Mouse (Mus musculus) limb, embryonic 14.5 days (tissue): ENCODE measurements at regions not wholly inside any gene's neighbourhood (a gene's known extent, or its start where the extent isn't known, plus 50 kb on each side); places are given as distances from the start of the nearest gene placed in this dataset.
A peak's percentile ranks its signal among the peaks of the same experiment; 100 is the strongest.

Experiments used
- ATAC-seq: fragments of 200-750 bp; cut with Nextera tagmentation; 2 replicates; pipeline ENCODE4 v1.8.0; 2017; ENCODE audit warnings: low read depth, moderate number of reproducible peaks, moderate TSS enrichment; ENCODE audit not compliant: low FRiP score
- DNase-seq: peaks from one replicate; pipeline ENCODE4 v3.0.0-alpha.2; 2015; ENCODE audit warnings: low spot score
- H3K27ac ChIP-seq: fragments of 300-500 bp; sonication (generic); replicated peaks from 2 replicates; pipeline ENCODE4 v1.5.1; 2014; ENCODE audit warnings: low read depth, mild to moderate bottlenecking, low read length, moderate library complexity, mixed read lengths
- H3K27me3 ChIP-seq: fragments of 300-500 bp; sonication (generic); 2 replicates; pipeline ENCODE4 v1.6.1; 2014; ENCODE audit warnings: low read length, mixed read lengths; ENCODE audit not compliant: control insufficient read depth, insufficient read depth
- H3K36me3 ChIP-seq: fragments of 300-500 bp; sonication (generic); 2 replicates; pipeline ENCODE4 v1.6.1; 2014; ENCODE audit warnings: mild to moderate bottlenecking, low read length, moderate library complexity, mixed read lengths; ENCODE audit not compliant: control insufficient read depth, insufficient read depth
- H3K4me1 ChIP-seq: fragments of 300-500 bp; sonication (generic); 2 replicates; pipeline ENCODE4 v1.6.1; 2014; ENCODE audit warnings: antibody characterized with exemption, low read length, mixed read lengths; ENCODE audit not compliant: control insufficient read depth, insufficient read depth
- H3K4me2 ChIP-seq: fragments of 300-500 bp; sonication (generic); replicated peaks from 2 replicates; pipeline ENCODE4 v1.6.1; 2014; ENCODE audit warnings: low read depth, mild to moderate bottlenecking, low read length, moderate library complexity; ENCODE audit not compliant: severe bottlenecking
- H3K4me3 ChIP-seq: fragments of 300-500 bp; sonication (generic); replicated peaks from 2 replicates; pipeline ENCODE4 v1.5.1; 2014; ENCODE audit warnings: low read length
- H3K9ac ChIP-seq: fragments of 300-500 bp; sonication (generic); 2 replicates; pipeline ENCODE4 v1.6.1; 2014; ENCODE audit warnings: mild to moderate bottlenecking, low read depth, low read length, moderate library complexity; ENCODE audit not compliant: severe bottlenecking
- H3K9me3 ChIP-seq: fragments of 300-500 bp; sonication (generic); 2 replicates; pipeline ENCODE4 v1.6.1; 2016; ENCODE audit warnings: low read length; ENCODE audit not compliant: control insufficient read depth
- POLR2A ChIP-seq: fragments of 200-500 bp; IDR thresholded peaks from 2 replicates; pipeline ENCODE4 v1.8.0; 2012; ENCODE audit warnings: inconsistent platforms, mild to moderate bottlenecking, moderate library complexity, borderline replicate concordance; ENCODE audit not compliant: insufficient read depth, insufficient read length; ENCODE audit errors: extremely low read depth
- WGBS: fragments of 180-500 bp; shearing (Covaris S2); extraction: QIAGEN DNeasy Blood & Tissue Kit; methylation state at CpG from one replicate; pipeline ENCODE4 v1.1.7; 2014; 5-methylcytosine and 5-hydroxymethylcytosine counted together

DNA sequence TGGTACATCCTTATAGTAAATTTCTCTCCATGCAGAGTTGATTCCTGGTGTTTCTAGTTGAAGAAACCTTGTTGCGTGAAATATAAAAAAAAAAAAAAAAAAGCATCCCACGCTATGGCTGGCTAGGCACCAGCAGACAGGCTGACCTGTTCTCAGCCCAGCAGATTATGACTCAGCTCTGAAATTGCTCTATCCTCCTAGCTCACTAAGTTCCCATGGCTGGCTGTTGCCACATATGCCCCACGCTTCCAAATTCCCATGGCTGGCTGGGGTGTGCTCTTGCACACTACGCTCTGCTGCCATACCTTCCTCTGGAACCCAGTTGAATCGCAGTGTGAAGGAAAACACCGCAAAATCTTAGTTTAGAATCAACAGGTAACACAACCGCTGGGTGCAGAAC is 270.1 kb downstream of the Mid1ip1 start:
- Histone ChIP-seq H3K4me1 (no peaks in the 10 kb centered on the region), H3K27ac (no peak overlapping the region), H3K4me2 (no peak overlapping the region), H3K4me3 (no peak overlapping the region), H3K9me3 (no peaks in the 10 kb centered on the region), H3K9ac (no peak overlapping the region), H3K27me3 (no peaks in the 10 kb centered on the region), H3K36me3 (no peaks in the 10 kb centered on the region)
- ATAC-seq (no peak), DNase-seq (no peak)
- WGBS = 93% methylated on average over 7 of the region's 7 CpGs
- no peak for TF ChIP-seq POLR2A

DNA sequence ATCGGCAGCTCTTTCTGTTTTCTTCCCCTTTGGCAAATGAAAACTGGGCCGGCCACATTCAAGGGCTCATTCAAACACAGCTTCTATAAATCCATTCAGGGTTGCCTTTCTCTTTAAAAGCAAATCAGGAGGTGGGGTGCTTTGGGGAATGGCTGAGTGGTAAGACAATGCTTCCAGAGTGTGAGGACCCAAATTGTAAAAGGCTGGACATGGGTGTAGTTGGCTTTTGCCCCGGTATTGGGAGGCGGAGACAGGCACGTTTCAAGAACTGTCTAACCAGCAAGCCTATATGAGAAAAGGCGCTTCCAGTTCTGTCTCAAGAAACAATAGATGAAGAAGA is 277.0 kb downstream of the Mid1ip1 start:
- H3K9me3 ChIP-seq = no peaks in the 10 kb centered on the region
- no peak for TF ChIP-seq POLR2A
- H3K4me1 ChIP-seq = 0 out of 2 replicates have a peak, but pooled peaks cover 11% of the 10 kb centered on the region
- H3K9ac ChIP-seq = no peak overlapping the region
- ATAC-seq (no peak), DNase-seq (no peak)
- H3K27ac ChIP-seq = no peak overlapping the region
- H3K36me3 ChIP-seq = no peaks in the 10 kb centered on the region
- no peak overlapping the region for H3K4me3 ChIP-seq
- no peaks in the 10 kb centered on the region for H3K27me3 ChIP-seq
- peak overlapping the region; percentile 40 for H3K4me2 ChIP-seq
- WGBS = 27% methylated on average over 6 of the region's 6 CpGs

- no peaks in the 10 kb centered on the region for H3K36me3 ChIP-seq
- peak overlapping the region; percentile 40 for H3K4me2 ChIP-seq
- H3K27ac ChIP-seq = 0 out of 2 replicates have a peak overlapping the region, but pooled peaks have one; percentile 2
- ATAC-seq (peak; percentile 65; the same call in 1 of the 2 replicates), DNase-seq (no peak)
- H3K9ac ChIP-seq = peak overlapping the region; percentile 36; the same call in 1 of the 2 replicates
- H3K27me3 ChIP-seq = no peaks in the 10 kb centered on the region
- TF ChIP-seq POLR2A = no peak
- H3K4me1 ChIP-seq = 0 out of 2 replicates have a peak, but pooled peaks cover 11% of the 10 kb centered on the region
- H3K9me3 ChIP-seq = no peaks in the 10 kb centered on the region
- H3K4me3 ChIP-seq = peak overlapping the region; percentile 11
- 23% methylated on average over 18 of the region's 19 CpGs for WGBS
Observed at GRCm38 (mm10) chrX:10992211-10993004, 277.6 kb downstream of the Mid1ip1 start.

DNA sequence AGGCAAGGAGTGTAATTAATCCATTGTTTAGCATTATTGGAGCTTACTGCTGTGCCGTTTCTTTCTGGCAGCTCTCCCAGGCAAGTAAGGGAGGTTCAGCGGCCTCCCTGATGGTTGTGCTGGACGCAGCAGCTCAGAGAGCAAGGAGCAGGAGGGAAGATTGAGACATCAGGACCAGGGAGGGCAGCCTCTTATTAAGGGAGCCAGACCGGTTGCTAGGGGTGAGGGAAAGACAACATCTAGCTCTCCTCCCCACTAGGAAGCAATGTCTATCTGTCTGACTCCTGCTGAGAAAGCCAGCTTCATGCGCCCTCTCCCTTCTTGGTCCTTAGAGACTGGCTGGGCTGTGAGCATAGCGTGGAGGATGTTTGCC is 278.2 kb downstream of the Mid1ip1 start:
- no peak overlapping the region for H3K27ac ChIP-seq

GRCm38 (mm10) chrX:10994910-10995309 is 280.1 kb downstream of the Mid1ip1 start:
- Histone ChIP-seq H3K9ac (no peak overlapping the region), H3K4me3 (no peak overlapping the region), H3K4me2 (no peak overlapping the region), H3K36me3 (no peaks in the 10 kb centered on the region), H3K27ac (no peak overlapping the region), H3K9me3 (no peaks in the 10 kb centered on the region), H3K27me3 (no peaks in the 10 kb centered on the region), H3K4me1 (0 out of 2 replicates have a peak, but pooled peaks cover 11% of the 10 kb centered on the region)
- no peak for TF ChIP-seq POLR2A
- DNase-seq = no peak
- ATAC-seq = no peak

More for the DNA sequence above, 278.2 kb downstream of the Mid1ip1 start:
- 38% methylated on average over 5 of the region's 6 CpGs for WGBS
- Histone ChIP-seq H3K9ac (no peak overlapping the region), H3K27me3 (no peaks in the 10 kb centered on the region), H3K9me3 (no peaks in the 10 kb centered on the region), H3K4me2 (peak overlapping the region; percentile 40), H3K36me3 (no peaks in the 10 kb centered on the region), H3K4me3 (no peak overlapping the region), H3K4me1 (0 out of 2 replicates have a peak, but pooled peaks cover 11% of the 10 kb centered on the region)
- DNase-seq (no peak), ATAC-seq (0 out of 2 replicates have a peak, but pooled peaks have one; percentile 30)
- TF ChIP-seq POLR2A = no peak
